Mouse (Mus musculus) hindbrain, embryonic 15.5 days (tissue): ENCODE data around the gene Magea5. TPM values are rescaled to one million over a fixed set of nuclear protein-coding genes. Genes with fewer than 3 reads are reported as not detected.
"Not testable (repeated sequence)": the region's sequence is repeated elsewhere in the genome, so short reads cannot be mapped to it uniquely, and the experiment has no call there.

Experiments
- ATAC-seq: fragments of 200-750 bp; cut with Nextera tagmentation; 2 replicates; pipeline ENCODE4 v1.8.0; 2017; ENCODE audit warnings: low read depth, moderate number of reproducible peaks, moderate TSS enrichment; ENCODE audit not compliant: low FRiP score
- H3K27ac ChIP-seq: fragments of 300-500 bp; sonication (generic); replicated peaks from 2 replicates; pipeline ENCODE4 v1.5.1; 2015; ENCODE audit warnings: mild to moderate bottlenecking, inconsistent platforms
- H3K27me3 ChIP-seq: fragments of 300-500 bp; sonication (generic); 2 replicates; pipeline ENCODE4 v1.6.1; 2015; ENCODE audit warnings: control low read depth, inconsistent platforms
- H3K36me3 ChIP-seq: fragments of 300-500 bp; sonication (generic); 2 replicates; pipeline ENCODE4 v1.6.1; 2015; ENCODE audit warnings: control low read depth, inconsistent platforms
- H3K4me1 ChIP-seq: fragments of 300-500 bp; sonication (generic); replicated peaks from 2 replicates; pipeline ENCODE4 v1.6.1; 2015; ENCODE audit warnings: control low read depth, inconsistent platforms
- H3K4me2 ChIP-seq: fragments of 300-500 bp; sonication (generic); 2 replicates; pipeline ENCODE4 v1.6.1; 2015; ENCODE audit warnings: moderate library complexity, mild to moderate bottlenecking, inconsistent platforms
- H3K4me3 ChIP-seq: fragments of 300-500 bp; sonication (generic); 2 replicates; pipeline ENCODE4 v1.5.1; 2015; ENCODE audit warnings: mild to moderate bottlenecking, inconsistent platforms
- H3K9ac ChIP-seq: fragments of 300-500 bp; sonication (generic); 2 replicates; pipeline ENCODE4 v1.6.1; 2015; ENCODE audit warnings: inconsistent platforms
- H3K9me3 ChIP-seq: fragments of 300-500 bp; sonication (generic); 2 replicates; pipeline ENCODE4 v1.6.1; 2016; ENCODE audit warnings: control low read depth, inconsistent platforms
- WGBS: fragments of 180-500 bp; shearing (Covaris S2); methylation state at CpG from one replicate; pipeline ENCODE4 v1.1.7; 2015; 5-methylcytosine and 5-hydroxymethylcytosine counted together
- polyA plus RNA-seq: library from polyadenylated mRNA; unstranded; fragments of >200 nt; fragmentation: Nextera tagmentation; extraction: Ambion mirVana; gene quantifications from 2 replicates; pipeline ENCODE4 v1.2.1, GENCODE M21; 2015

Magea5 gene
- polyA plus RNA-seq, result not detected in 2 replicates

- H3K27ac ChIP-seq, H3K9me3 ChIP-seq, H3K4me1 ChIP-seq, H3K27me3 ChIP-seq, ATAC-seq, H3K4me3 ChIP-seq, H3K4me2 ChIP-seq, H3K9ac ChIP-seq, H3K36me3 ChIP-seq: not testable (repeated sequence)
- 91% methylated on average over 13 of the region's 16 CpGs for WGBS
Observed at GRCm38 (mm10) chrX:155063045-155063444, at the start of gene Magea5. Gene Magea5 (minus strand): TSS chrX:155063145.

GRCm38 (mm10) chrX:155098024-155098423, 35.1 kb upstream of the Magea5 start:
- Histone ChIP-seq H3K4me1 (no peaks in the 10 kb centered on the region), H3K4me2 (no peak overlapping the region), H3K4me3 (no peak overlapping the region), H3K9me3 (no peaks in the 10 kb centered on the region), H3K36me3 (no peaks in the 10 kb centered on the region), H3K27me3 (no peaks in the 10 kb centered on the region), H3K27ac (no peak overlapping the region), H3K9ac (no peak overlapping the region)
- no peak for ATAC-seq

GRCm38 (mm10) chrX:155093566-155093965, 30.6 kb upstream of the Magea5 start, which contains the start of gene Magea2:
Gene Magea2 (minus strand): TSS chrX:155093666.
- not testable (repeated sequence) for H3K9me3 ChIP-seq, H3K27me3 ChIP-seq, H3K4me1 ChIP-seq, ATAC-seq, H3K9ac ChIP-seq, H3K27ac ChIP-seq, H3K4me2 ChIP-seq, H3K36me3 ChIP-seq, H3K4me3 ChIP-seq
- 90% methylated on average over 4 of the region's 4 CpGs for WGBS

- not testable (repeated sequence) for H3K9me3 ChIP-seq, H3K9ac ChIP-seq, H3K27me3 ChIP-seq, H3K36me3 ChIP-seq, ATAC-seq, H3K4me3 ChIP-seq, H3K27ac ChIP-seq, H3K4me1 ChIP-seq, H3K4me2 ChIP-seq
- WGBS, result 60% methylated on average over 1 of the region's 2 CpGs
Observed at GRCm38 (mm10) chrX:155089693-155090092, 26.7 kb upstream of the Magea5 start, which contains the start of gene Magea1. Gene Magea1 (minus strand): TSS chrX:155089793.

Other genes with a start within 250 kb of the Magea5 start
- gene Cldn34b1, start 172.9 kb downstream of the Magea5 start, polyA plus RNA-seq, result not detected in 2 replicates
- not detected in 2 replicates for gene Magea6, start 127.2 kb downstream of the Magea5 start, polyA plus RNA-seq
- gene Magea3, start 113.6 kb downstream of the Magea5 start, polyA plus RNA-seq, result not detected in 2 replicates
- not detected in 2 replicates for gene Magea8, start 67.3 kb downstream of the Magea5 start, polyA plus RNA-seq
- gene Magea1, start 26.6 kb upstream of the Magea5 start, polyA plus RNA-seq, result not detected in 2 replicates
- gene Magea2, start 30.5 kb upstream of the Magea5 start, polyA plus RNA-seq, result not detected in 2 replicates
- not detected in 2 replicates for gene Cldn34b2, start 65.3 kb upstream of the Magea5 start, polyA plus RNA-seq
- 79.0 and 82.0 TPM in 2 replicates for gene Sat1, start 153.3 kb upstream of the Magea5 start, polyA plus RNA-seq
- gene Acot9, start 199.3 kb upstream of the Magea5 start, polyA plus RNA-seq, result 41.5 and 44.6 TPM in 2 replicates